Mouse (Mus musculus): ENCODE results near the gene Lsg1.

- TF ChIP-seq POLR2A (IDR thresholded peaks at IDR 0.05; ENCODE audit: low read depth, low read length) = no peak
- TF ChIP-seq CTCF (IDR thresholded peaks at IDR 0.05; ENCODE audit: borderline replicate concordance, insufficient read depth, low read length) = no peak
Measured at GRCm38 (mm10) chr16:30611331-30611730, 23.9 kb upstream of the Lsg1 start.
